Mouse (Mus musculus): ENCODE measurements around the gene Rnase12.

- no peak for TF ChIP-seq GATA1 (IDR thresholded peaks at IDR 0.05; ENCODE audit: borderline replicate concordance, low read length)
- TF ChIP-seq FLI1 (IDR thresholded peaks at IDR 0.05; ENCODE audit: low read length), result no peak
Observed at GRCm38 (mm10) chr14:51015780-51016179, 41.7 kb downstream of the Rnase12 start.
